Mouse (Mus musculus): ENCODE measurements around the gene Hs6st3. TPM values are rescaled to one million over a fixed set of nuclear protein-coding genes. Genes with fewer than 3 reads are reported as not detected.

Gene Hs6st3
- polyA plus RNA-seq, 1 experiment = 0.44 TPM

DNA sequence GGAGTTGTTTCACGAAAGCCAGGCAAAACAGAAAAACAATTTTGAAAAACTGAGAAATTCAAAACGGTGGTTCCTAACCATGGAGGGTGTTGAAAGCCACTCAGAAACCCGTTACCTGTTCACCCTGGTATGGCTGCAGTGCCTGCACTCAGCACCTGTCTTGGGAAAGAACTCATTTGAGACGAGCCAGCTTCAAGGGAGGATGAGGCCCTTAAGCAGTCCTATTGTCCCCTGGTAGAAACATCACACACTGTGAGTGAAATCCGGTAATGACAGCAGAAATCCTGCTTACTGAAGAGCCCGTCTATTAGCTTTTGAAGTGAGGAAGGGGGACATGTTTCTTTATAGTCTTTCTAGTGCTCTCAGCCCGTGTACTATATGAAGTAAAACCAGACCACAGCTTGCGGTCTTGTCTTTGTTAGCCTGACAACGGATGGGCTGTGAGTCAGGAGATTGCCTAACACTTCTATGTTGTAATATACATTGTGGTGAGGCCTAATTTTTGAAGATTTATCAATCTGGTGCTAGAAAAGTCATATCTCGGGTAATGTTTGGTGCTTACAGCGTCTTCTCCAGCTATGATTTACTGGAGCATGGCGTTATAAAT is 641.9 kb downstream of the Hs6st3 start:
- H3K4me3 ChIP-seq (ENCODE audit: control insufficient read depth, low read depth, low read length) = no peak overlapping the region
- H3K4me1 ChIP-seq (ENCODE audit: control insufficient read depth, insufficient read depth, low read length) = no peaks in the 10 kb centered on the region
- no peaks in the 10 kb centered on the region for H3K27me3 ChIP-seq (ENCODE audit: control insufficient read depth, insufficient read depth, low read length)
- H3K27ac ChIP-seq (ENCODE audit: control insufficient read depth, insufficient read depth, low read depth, low read length) = no peak overlapping the region
- H3K36me3 ChIP-seq (ENCODE audit: control insufficient read depth, insufficient read depth, low read length) = no peaks in the 10 kb centered on the region
- no peak for TF ChIP-seq CTCF (IDR thresholded peaks at IDR 0.05; ENCODE audit: control insufficient read depth, insufficient read depth, insufficient replicate concordance, low read depth, low read length)
- no peak for TF ChIP-seq POLR2A (IDR thresholded peaks at IDR 0.05; ENCODE audit: control insufficient read depth, low read depth, low read length)

DNA sequence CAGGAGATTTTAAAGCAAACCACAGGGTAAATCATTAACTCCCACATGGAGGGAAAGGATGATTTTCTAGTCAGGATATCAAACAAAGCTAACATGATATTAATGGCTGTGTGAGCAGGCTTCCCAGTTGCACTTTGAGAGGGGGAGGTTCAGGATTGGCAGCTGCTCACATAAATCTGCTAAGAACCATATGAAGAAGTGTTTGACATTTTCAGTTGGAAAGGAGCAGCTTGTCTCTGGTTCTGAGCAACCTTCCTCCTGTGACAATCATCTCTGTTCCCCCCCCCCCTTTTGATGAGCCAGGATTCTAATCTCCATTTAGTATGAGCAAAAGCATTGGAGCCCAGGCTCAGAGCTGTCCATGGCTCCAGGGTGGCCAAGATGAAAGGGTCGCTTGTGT is 643.0 kb downstream of the Hs6st3 start:
- H3K4me1 ChIP-seq (ENCODE audit: control insufficient read depth, insufficient read depth, low read length) = no peaks in the 10 kb centered on the region

DNA sequence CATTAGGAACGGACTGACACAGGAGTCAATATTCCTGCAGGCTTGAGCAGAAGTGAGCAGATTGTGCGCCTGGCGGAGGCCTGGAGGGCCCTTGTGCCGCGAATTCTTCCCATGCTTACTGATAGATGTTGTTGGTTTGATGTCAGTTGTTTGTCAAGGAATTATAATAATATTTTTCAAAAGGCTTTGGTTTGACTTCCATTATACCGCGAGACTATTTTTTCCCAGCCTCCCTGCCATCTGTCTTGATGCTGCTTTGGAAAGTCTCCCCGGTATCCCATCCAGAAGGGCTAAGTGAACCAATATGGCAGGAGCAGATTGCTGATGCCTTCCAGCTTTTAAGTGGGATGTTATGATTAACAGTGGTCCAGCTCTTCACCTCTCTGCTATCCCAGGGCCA is 651.3 kb downstream of the Hs6st3 start:
- H3K36me3 ChIP-seq (ENCODE audit: control insufficient read depth, insufficient read depth, low read length) = no peaks in the 10 kb centered on the region
- TF ChIP-seq CTCF (IDR thresholded peaks at IDR 0.05; ENCODE audit: control insufficient read depth, insufficient read depth, insufficient replicate concordance, low read depth, low read length) (no peak), POLR2A (IDR thresholded peaks at IDR 0.05; ENCODE audit: control insufficient read depth, low read depth, low read length) (no peak)
- no peaks in the 10 kb centered on the region for H3K4me1 ChIP-seq (ENCODE audit: control insufficient read depth, insufficient read depth, low read length)
- H3K27me3 ChIP-seq (ENCODE audit: control insufficient read depth, insufficient read depth, low read length) = no peaks in the 10 kb centered on the region
- no peak overlapping the region for H3K27ac ChIP-seq (ENCODE audit: control insufficient read depth, insufficient read depth, low read depth, low read length)
- no peak overlapping the region for H3K4me3 ChIP-seq (ENCODE audit: control insufficient read depth, low read depth, low read length)

More for the DNA sequence above, 643.0 kb downstream of the Hs6st3 start:
- H3K4me3 ChIP-seq (ENCODE audit: control insufficient read depth, low read depth, low read length) = no peak overlapping the region
- H3K27ac ChIP-seq (ENCODE audit: control insufficient read depth, insufficient read depth, low read depth, low read length) = no peak overlapping the region
- no peaks in the 10 kb centered on the region for H3K36me3 ChIP-seq (ENCODE audit: control insufficient read depth, insufficient read depth, low read length)
- TF ChIP-seq POLR2A (IDR thresholded peaks at IDR 0.05; ENCODE audit: control insufficient read depth, low read depth, low read length) = no peak
- no peak for TF ChIP-seq CTCF (IDR thresholded peaks at IDR 0.05; ENCODE audit: control insufficient read depth, insufficient read depth, insufficient replicate concordance, low read depth, low read length)
- H3K27me3 ChIP-seq (ENCODE audit: control insufficient read depth, insufficient read depth, low read length) = no peaks in the 10 kb centered on the region

DNA sequence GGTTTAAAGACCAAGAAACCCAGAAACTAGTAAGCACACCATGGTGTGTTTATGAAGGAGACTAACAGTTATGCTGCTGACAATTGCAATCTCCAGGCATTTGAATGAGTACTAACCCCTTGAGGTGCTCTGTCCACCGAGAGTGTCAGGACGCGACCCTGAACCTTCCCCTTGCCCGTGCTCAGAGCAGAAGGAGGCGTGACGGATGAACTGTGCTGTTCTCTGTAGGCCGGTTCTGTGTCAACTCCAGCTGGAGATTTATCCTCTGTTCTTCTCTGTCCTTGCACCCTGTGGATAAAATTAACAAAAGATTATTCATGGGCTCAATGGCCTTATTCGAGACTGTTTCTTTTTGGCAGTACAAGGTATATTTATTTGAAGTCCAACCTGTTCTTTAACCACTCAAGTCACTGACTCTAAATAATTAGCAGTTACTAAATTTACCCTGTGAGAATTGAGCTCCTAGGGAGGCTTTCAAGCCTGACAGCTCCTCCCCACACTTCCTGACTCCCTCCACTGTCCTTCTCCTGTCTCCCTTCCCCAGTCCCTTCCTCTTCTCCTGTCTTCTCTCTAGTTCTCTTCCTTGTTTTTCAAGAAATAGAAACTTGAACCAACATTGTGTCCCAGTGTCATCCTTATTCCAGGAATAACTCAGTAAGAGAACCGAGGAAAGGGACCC is 659.2 kb downstream of the Hs6st3 start:
- no peaks in the 10 kb centered on the region for H3K27me3 ChIP-seq (ENCODE audit: control insufficient read depth, insufficient read depth, low read length)
- no peaks in the 10 kb centered on the region for H3K36me3 ChIP-seq (ENCODE audit: control insufficient read depth, insufficient read depth, low read length)
- H3K4me1 ChIP-seq (ENCODE audit: control insufficient read depth, insufficient read depth, low read length) = peaks cover 3% of the 10 kb centered on the region; the same call in 1 of the 2 replicates
- no peak overlapping the region for H3K4me3 ChIP-seq (ENCODE audit: control insufficient read depth, low read depth, low read length)
- peak overlapping the region; percentile 73 for H3K27ac ChIP-seq (ENCODE audit: control insufficient read depth, insufficient read depth, low read depth, low read length)
- TF ChIP-seq POLR2A (IDR thresholded peaks at IDR 0.05; ENCODE audit: control insufficient read depth, low read depth, low read length) = no peak
- no peak for TF ChIP-seq CTCF (IDR thresholded peaks at IDR 0.05; ENCODE audit: control insufficient read depth, insufficient read depth, insufficient replicate concordance, low read depth, low read length)

DNA sequence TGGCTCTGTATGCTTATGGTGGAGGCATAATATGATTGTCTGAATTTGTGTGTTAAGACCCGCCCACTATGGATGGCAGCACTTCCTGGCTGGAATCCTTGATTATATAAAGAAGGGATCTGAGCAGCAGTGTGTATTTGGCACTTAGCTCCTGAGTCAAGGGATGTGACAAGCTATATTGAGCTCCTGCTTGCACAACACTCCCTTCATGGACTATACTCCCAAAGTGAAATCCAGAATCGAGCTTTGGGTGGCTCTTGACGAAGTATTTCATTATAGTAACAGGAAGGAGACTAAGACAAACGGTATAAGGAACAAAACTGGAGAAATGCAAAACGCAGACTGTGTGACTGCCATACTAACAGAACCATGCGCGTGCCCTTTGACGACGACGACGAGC is 660.4 kb downstream of the Hs6st3 start:
- H3K27me3 ChIP-seq (ENCODE audit: control insufficient read depth, insufficient read depth, low read length) = no peaks in the 10 kb centered on the region
- H3K4me3 ChIP-seq (ENCODE audit: control insufficient read depth, low read depth, low read length) = peak overlapping the region; percentile 86
- TF ChIP-seq POLR2A (IDR thresholded peaks at IDR 0.05; ENCODE audit: control insufficient read depth, low read depth, low read length) = no peak
- no peak for TF ChIP-seq CTCF (IDR thresholded peaks at IDR 0.05; ENCODE audit: control insufficient read depth, insufficient read depth, insufficient replicate concordance, low read depth, low read length)
- no peak overlapping the region for H3K27ac ChIP-seq (ENCODE audit: control insufficient read depth, insufficient read depth, low read depth, low read length)
- peaks cover 3% of the 10 kb centered on the region; the same call in 1 of the 2 replicates for H3K4me1 ChIP-seq (ENCODE audit: control insufficient read depth, insufficient read depth, low read length)
- no peaks in the 10 kb centered on the region for H3K36me3 ChIP-seq (ENCODE audit: control insufficient read depth, insufficient read depth, low read length)

DNA sequence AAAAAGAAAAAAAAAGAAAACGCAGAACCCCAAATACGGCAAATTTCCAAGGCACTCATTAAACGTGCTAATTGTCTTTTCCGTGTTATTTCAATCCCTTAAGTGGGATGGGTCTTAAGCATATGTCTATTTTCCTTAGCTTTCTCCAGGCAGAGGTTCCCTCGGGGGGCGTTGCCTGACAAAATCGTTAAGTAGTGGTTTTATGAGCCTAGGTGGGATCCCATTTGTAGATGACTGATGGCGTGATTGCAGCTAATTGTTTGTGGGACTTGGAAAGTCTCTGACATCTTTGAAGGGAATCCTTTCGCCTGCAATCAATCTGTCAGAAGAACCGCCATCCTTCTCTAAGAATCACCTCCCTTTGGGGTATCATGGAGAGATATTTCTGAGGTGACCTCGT is 662.7 kb downstream of the Hs6st3 start:
- H3K4me3 ChIP-seq (ENCODE audit: control insufficient read depth, low read depth, low read length) = no peak overlapping the region
- H3K27ac ChIP-seq (ENCODE audit: control insufficient read depth, insufficient read depth, low read depth, low read length) = no peak overlapping the region; the same call in 1 of the 2 replicates
- peaks cover 3% of the 10 kb centered on the region; the same call in 1 of the 2 replicates for H3K4me1 ChIP-seq (ENCODE audit: control insufficient read depth, insufficient read depth, low read length)
- H3K27me3 ChIP-seq (ENCODE audit: control insufficient read depth, insufficient read depth, low read length) = no peaks in the 10 kb centered on the region
- H3K36me3 ChIP-seq (ENCODE audit: control insufficient read depth, insufficient read depth, low read length) = no peaks in the 10 kb centered on the region
- TF ChIP-seq CTCF (IDR thresholded peaks at IDR 0.05; ENCODE audit: control insufficient read depth, insufficient read depth, insufficient replicate concordance, low read depth, low read length) = no peak
- TF ChIP-seq POLR2A (IDR thresholded peaks at IDR 0.05; ENCODE audit: control insufficient read depth, low read depth, low read length) = no peak

DNA sequence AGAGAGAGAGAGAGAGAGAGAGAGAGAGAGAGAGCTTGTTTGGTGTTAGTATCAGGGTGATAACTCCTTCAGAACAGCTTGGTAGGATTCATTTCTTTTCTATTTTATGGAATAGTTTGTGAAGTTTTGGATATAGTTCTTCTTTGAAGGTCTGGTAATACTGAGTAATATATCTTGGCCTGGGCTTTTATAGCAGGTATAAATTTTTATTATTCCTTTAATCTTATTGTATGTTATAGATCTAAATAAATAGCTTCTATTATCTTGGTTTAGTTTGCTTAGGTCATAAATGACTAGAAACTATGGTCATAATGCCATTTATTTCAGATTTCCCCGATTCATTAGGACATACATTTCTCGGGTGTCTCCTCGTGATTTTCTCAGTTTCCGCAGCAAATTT is 675.8 kb downstream of the Hs6st3 start:
- Histone ChIP-seq H3K27me3 (ENCODE audit: control insufficient read depth, insufficient read depth, low read length) (no peaks in the 10 kb centered on the region), H3K27ac (ENCODE audit: control insufficient read depth, insufficient read depth, low read depth, low read length) (no peak overlapping the region), H3K4me1 (ENCODE audit: control insufficient read depth, insufficient read depth, low read length) (no peaks in the 10 kb centered on the region), H3K4me3 (ENCODE audit: control insufficient read depth, low read depth, low read length) (no peak overlapping the region), H3K36me3 (ENCODE audit: control insufficient read depth, insufficient read depth, low read length) (no peaks in the 10 kb centered on the region)
- TF ChIP-seq CTCF (IDR thresholded peaks at IDR 0.05; ENCODE audit: control insufficient read depth, insufficient read depth, insufficient replicate concordance, low read depth, low read length) (no peak), POLR2A (IDR thresholded peaks at IDR 0.05; ENCODE audit: control insufficient read depth, low read depth, low read length) (no peak)
